Mouse (Mus musculus): ENCODE measurements at regions not wholly inside any gene's neighbourhood (a gene's known extent, or its start where the extent isn't known, plus 50 kb on each side); places are given as distances from the start of the nearest gene placed in this dataset.

- TF ChIP-seq CTCF (IDR thresholded peaks at IDR 0.05; ENCODE audit: low read depth), result no peak
- no peak for TF ChIP-seq EP300 (IDR thresholded peaks at IDR 0.05; ENCODE audit: low read depth)
These were observed 374.1 kb downstream of the Pdha2 start for GRCm38 (mm10) chr3:140837976-140838581.
